Mouse (Mus musculus): ENCODE data around the gene Cenpa.

Cenpa gene

GRCm38 (mm10) chr5:30721935-30722334, 55.4 kb downstream of the Cenpa start:
- DNase-seq (ENCODE audit: extremely low read depth, insufficient read length, low spot score) = no peak
